In genomic region chr9:40611626-40612025, GRCm38 (mm10) we compare ENCODE assay signal across 30 mouse cellular contexts. TPM values are rescaled to one million over a fixed set of nuclear protein-coding genes. Genes with fewer than 3 reads are reported as not detected.
DNase-seq lines count a peak whose midpoint lies in the region; ATAC-seq and TF ChIP-seq lines count a peak whose summit lies in the region.
"Had no signal": no experiment of that assay in that cellular context is flagged by ENCODE, and none has a peak within 500 bp of the region (broad histone marks: within the 10 kb centered on the region; RNA-seq: fewer than 3 reads in every experiment).

No protein-coding gene starts in this region.

- 61% methylated on average over 3 of the region's 3 CpGs for WGBS in kidney, postnatal 0 days

- H3K36me3 ChIP-seq in kidney, postnatal 0 days (ENCODE audit: insufficient read depth, low read length): no peaks in the 10 kb centered on the region
- H3K36me3 ChIP-seq: embryonic facial prominence, embryonic 12.5 days; embryonic facial prominence, embryonic 15.5 days; heart, embryonic 12.5 days; heart, embryonic 15.5 days; hindbrain, embryonic 10.5 days; hindbrain, embryonic 13.5 days; intestine, embryonic 15.5 days had no signal

- no peak for DNase-seq in kidney, postnatal 0 days (ENCODE audit: low spot score)
- DNase-seq in kidney, postnatal 4 days: no peak
- DNase-seq in ES-CJ7 (ENCODE audit: low read depth, low spot score) (peak; percentile 60), adipocyte (ENCODE audit: low spot score) (peak; percentile 45), MN1 (ENCODE audit: low spot score) (no peak)
- DNase-seq in urinary bladder, postnatal 4 days (ENCODE audit: low spot score in 2 of 2): no peak
- no peak for DNase-seq in cerebellum, adult 11-12 months
- DNase-seq: adrenal gland, postnatal 10 days; adrenal gland, postnatal 36 days; cerebellum, adult 2 months; cerebellum, postnatal 14 days; forebrain, postnatal 0 days; gastrocnemius, adult 2 months; gastrocnemius, postnatal 14 days; heart, postnatal 36 days had no signal

- no peak overlapping the region for H3K9ac ChIP-seq in kidney, postnatal 0 days (ENCODE audit: low read depth, low read length)
- H3K9ac ChIP-seq: embryonic facial prominence, embryonic 12.5 days; embryonic facial prominence, embryonic 15.5 days; forebrain, postnatal 0 days; heart, embryonic 12.5 days; heart, embryonic 15.5 days; hindbrain, embryonic 13.5 days; intestine, embryonic 15.5 days had no signal

- H3K9me3 ChIP-seq in kidney, postnatal 0 days (replicated peaks; ENCODE audit: low read length): no peaks in the 10 kb centered on the region
- H3K9me3 ChIP-seq: embryonic facial prominence, embryonic 12.5 days; embryonic facial prominence, embryonic 15.5 days; heart, embryonic 15.5 days; hindbrain, embryonic 13.5 days; intestine, embryonic 15.5 days had no signal

- H3K4me1 ChIP-seq in kidney, postnatal 0 days (replicated peaks; ENCODE audit: insufficient read depth, low read length): 0 out of 2 replicates have a peak, but pooled peaks cover under 1% of the 10 kb centered on the region

- H3K4me2 ChIP-seq in kidney, postnatal 0 days (ENCODE audit: low read length): no peak overlapping the region
- H3K4me2 ChIP-seq: embryonic facial prominence, embryonic 12.5 days; embryonic facial prominence, embryonic 15.5 days; heart, embryonic 12.5 days; heart, embryonic 15.5 days; hindbrain, embryonic 13.5 days; intestine, embryonic 15.5 days had no signal

- TF ChIP-seq CTCF in kidney, postnatal 0 days (IDR thresholded peaks at IDR 0.05; ENCODE audit: low read depth): no peak

- H3K27me3 ChIP-seq in kidney, postnatal 0 days (ENCODE audit: insufficient read depth, low read length): no peaks in the 10 kb centered on the region
- H3K27me3 ChIP-seq: embryonic facial prominence, embryonic 12.5 days; heart, embryonic 12.5 days; heart, embryonic 15.5 days; hindbrain, embryonic 13.5 days; intestine, embryonic 15.5 days had no signal

- no peak overlapping the region for H3K4me3 ChIP-seq in kidney, postnatal 0 days (replicated peaks; ENCODE audit: low read depth, low read length)
- H3K4me3 ChIP-seq: embryonic facial prominence, embryonic 12.5 days; embryonic facial prominence, embryonic 15.5 days; gastrocnemius, adult 2 months; heart, embryonic 12.5 days; heart, embryonic 15.5 days; hindbrain, embryonic 10.5 days; hindbrain, embryonic 13.5 days; intestine, embryonic 15.5 days had no signal

- ATAC-seq in kidney, postnatal 0 days (replicated peaks; ENCODE audit: low FRiP score, low read depth): 0 out of 2 replicates have a peak, but pooled peaks have one; percentile 30
- ATAC-seq: activated CD4-positive, CD25-positive, alpha-beta regulatory T cell, adult 4 months; CD4-positive, CD25-positive, alpha-beta regulatory T cell, adult 4 months; forebrain, embryonic 14.5 days; forebrain, postnatal 0 days; hindbrain, embryonic 16.5 days; intestine, embryonic 15.5 days; Patski had no signal

- H3K27ac ChIP-seq in kidney, postnatal 0 days: no peak overlapping the region
- H3K27ac ChIP-seq: embryonic facial prominence, embryonic 12.5 days; embryonic facial prominence, embryonic 15.5 days; gastrocnemius, adult 2 months; heart, embryonic 15.5 days; hindbrain, embryonic 10.5 days; hindbrain, embryonic 13.5 days; intestine, embryonic 15.5 days had no signal

RNA-seq across cellular contexts. Expression of gene Gm21915, which starts 58.8 kb away (rescaled TPM):
- not detected in 2 replicates for polyA plus RNA-seq in kidney, postnatal 0 days (2015; fragmentation: Nextera tagmentation; extraction: Ambion mirVana)
- polyA plus RNA-seq: activated CD4-positive, CD25-positive, alpha-beta regulatory T cell, adult 4 months; C2C12; CD4-positive, CD25-positive, alpha-beta regulatory T cell, adult 4 months; cerebellum, adult 2 months; embryonic facial prominence, embryonic 12.5 days; embryonic facial prominence, embryonic 15.5 days; forebrain, embryonic 11.5 days; forebrain, embryonic 14.5 days; forebrain, postnatal 0 days; frontal cortex, adult 2 months; heart, embryonic 12.5 days; heart, embryonic 15.5 days; hindbrain, embryonic 10.5 days; hindbrain, embryonic 13.5 days; hindbrain, embryonic 16.5 days; intestine, embryonic 15.5 days; Patski had no signal

Comparison
In these comparisons a context has a peak if more than half of its experiments do, and no peak if none do; other contexts are left out.
1. DNase-seq: peak in ES-CJ7 (single experiment) and adipocyte (single experiment); none in kidney, postnatal 0 days (single experiment), kidney, postnatal 4 days (0 of 2), MN1 (single experiment), urinary bladder, postnatal 4 days (0 of 2) and cerebellum, adult 11-12 months (single experiment).